Mouse (Mus musculus): ENCODE measurements around the gene Commd1. TPM values are rescaled to one million over a fixed set of nuclear protein-coding genes. Genes with fewer than 3 reads are reported as not detected.

Gene Commd1
- polyA plus RNA-seq, 1 experiment from 2014 or later = 127 TPM

- no peak for DNase-seq (ENCODE audit: low read depth, low spot score)
- POLR2A ChIA-PET = interaction anchor here (0.6 to 1.4 kb wide), 6 partner anchors 10 to 65 kb away, joined by 3 to 5 read pairs (median 3); no protein-coding TSS in a partner anchor
- TF ChIP-seq CTCF (IDR thresholded peaks at IDR 0.05) = no peak
- ATAC-seq = peak; percentile 56
- in situ Hi-C loops (cut with MboI; ENCODE audit: low pct_unique_long_range_greater_than_20kb) = loop anchor here (10.0 kb wide), 1 partner anchor 164 kb away; no protein-coding TSS in a partner anchor
- no peaks in the 10 kb centered on the region for H3K27me3 ChIP-seq
- CTCF ChIA-PET = interaction anchor here (0.6 to 1.5 kb wide), 7 partner anchors 13 to 227 kb away, joined by 3 to 4 read pairs (median 3); no protein-coding TSS in a partner anchor
These were observed 123.5 kb downstream of the Commd1 start for GRCm38 (mm10) chr11:22858441-22859300.

GRCm38 (mm10) chr11:22857705-22858440 is 124.3 kb downstream of the Commd1 start:
- no peak for DNase-seq (ENCODE audit: low read depth, low spot score)
- no peaks in the 10 kb centered on the region for H3K27me3 ChIP-seq
- POLR2A ChIA-PET = interaction anchor here (0.5 to 1.3 kb wide), 5 partner anchors 9 to 1463 kb away, joined by 3 to 5 read pairs (median 3); no protein-coding TSS in a partner anchor
- CTCF ChIA-PET = interaction anchor here (0.6 to 1.5 kb wide), 7 partner anchors 12 to 226 kb away, joined by 3 to 4 read pairs (median 3); no protein-coding TSS in a partner anchor
- TF ChIP-seq CTCF (IDR thresholded peaks at IDR 0.05) = no peak
- in situ Hi-C loops (cut with MboI; ENCODE audit: low pct_unique_long_range_greater_than_20kb) = loop anchor here (10.0 kb wide), 1 partner anchor 163 kb away; no protein-coding TSS in a partner anchor
- ATAC-seq = no peak

DNA sequence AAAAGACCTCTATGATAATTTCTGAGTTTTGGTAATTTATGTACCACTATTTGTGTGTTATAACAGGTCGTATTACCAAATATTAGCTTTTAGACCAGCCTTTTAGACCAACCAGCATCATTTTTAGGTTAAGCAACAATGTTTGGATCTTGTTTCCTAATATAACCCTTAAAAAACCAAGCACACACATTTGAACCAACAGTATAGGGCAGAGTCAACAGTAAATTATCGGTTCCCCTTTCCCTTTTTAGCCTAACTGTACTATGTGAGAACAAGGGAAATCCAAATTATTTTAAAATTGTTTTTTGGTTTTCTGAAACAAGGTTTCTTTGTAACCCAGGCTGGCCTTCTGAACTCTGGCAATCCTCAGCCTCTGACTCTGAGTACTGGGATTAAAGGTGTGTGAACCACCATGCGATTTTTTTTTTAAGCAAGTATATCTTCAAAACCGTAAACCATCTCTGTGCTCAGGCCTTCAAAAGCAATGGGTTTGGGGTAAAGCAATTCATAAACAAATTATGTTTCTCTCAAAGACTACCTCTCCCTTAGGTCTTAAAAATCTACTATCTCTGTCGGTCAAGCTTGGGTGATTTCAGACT is 125.0 kb downstream of the Commd1 start:
- DNase-seq (ENCODE audit: low read depth, low spot score) = no peak
- POLR2A ChIA-PET = interaction anchor here (0.7 kb wide), 1 partner anchor 1285 kb away, joined by 3 read pairs; no protein-coding TSS in a partner anchor
- CTCF ChIA-PET = interaction anchor here (0.9 to 1.1 kb wide), 2 partner anchors 112 to 225 kb away, joined by 3 read pairs; no protein-coding TSS in a partner anchor
- no peak for TF ChIP-seq CTCF (IDR thresholded peaks at IDR 0.05)
- H3K27me3 ChIP-seq = no peaks in the 10 kb centered on the region
- in situ Hi-C loops (cut with MboI; ENCODE audit: low pct_unique_long_range_greater_than_20kb) = loop anchor here (10.0 kb wide), 1 partner anchor 162 kb away; no protein-coding TSS in a partner anchor
- no peak for ATAC-seq

GRCm38 (mm10) chr11:22856371-22856965 is 125.7 kb downstream of the Commd1 start:
- in situ Hi-C loops (cut with MboI; ENCODE audit: low pct_unique_long_range_greater_than_20kb) = loop anchor here (10.0 kb wide), 1 partner anchor 162 kb away; no protein-coding TSS in a partner anchor
- no peak for TF ChIP-seq CTCF (IDR thresholded peaks at IDR 0.05)
- ChIA-PET CTCF (interaction anchor here (0.9 kb wide), 1 partner anchor 113 kb away, joined by 3 read pairs; no protein-coding TSS in a partner anchor), POLR2A (interaction anchor here (0.7 kb wide), 1 partner anchor 1285 kb away, joined by 3 read pairs; no protein-coding TSS in a partner anchor)
- DNase-seq (ENCODE audit: low read depth, low spot score) = no peak
- no peak for ATAC-seq
- no peaks in the 10 kb centered on the region for H3K27me3 ChIP-seq

GRCm38 (mm10) chr11:22854571-22854970 is 127.6 kb downstream of the Commd1 start:
- DNase-seq (ENCODE audit: low read depth, low spot score) (no peak), ATAC-seq (no peak)
- in situ Hi-C loops (cut with MboI; ENCODE audit: low pct_unique_long_range_greater_than_20kb) = loop anchor here (10.0 kb wide), 1 partner anchor 160 kb away; no protein-coding TSS in a partner anchor
- H3K27me3 ChIP-seq = no peaks in the 10 kb centered on the region
- CTCF ChIA-PET = interaction anchor here (0.7 kb wide), 1 partner anchor 9 kb away, joined by 3 read pairs; no protein-coding TSS in a partner anchor
- TF ChIP-seq CTCF (IDR thresholded peaks at IDR 0.05) = no peak
- POLR2A ChIA-PET = no interaction called here

GRCm38 (mm10) chr11:22853477-22854157 is 128.6 kb downstream of the Commd1 start:
- no peaks in the 10 kb centered on the region for H3K27me3 ChIP-seq
- ATAC-seq (no peak), DNase-seq (ENCODE audit: low read depth, low spot score) (no peak)
- no peak for TF ChIP-seq CTCF (IDR thresholded peaks at IDR 0.05)
- POLR2A ChIA-PET = no interaction called here
- CTCF ChIA-PET = no interaction called here
- in situ Hi-C loops (cut with MboI; ENCODE audit: low pct_unique_long_range_greater_than_20kb) = loop anchor here (10.0 kb wide), 1 partner anchor 159 kb away; no protein-coding TSS in a partner anchor

- in situ Hi-C loops (cut with MboI; ENCODE audit: low pct_unique_long_range_greater_than_20kb) = loop anchor here (10.0 kb wide), 1 partner anchor 158 kb away; no protein-coding TSS in a partner anchor
- CTCF ChIA-PET = no interaction called here
- no peak for TF ChIP-seq CTCF (IDR thresholded peaks at IDR 0.05)
- POLR2A ChIA-PET = no interaction called here
- H3K27me3 ChIP-seq = no peaks in the 10 kb centered on the region
- ATAC-seq = no peak
- DNase-seq (ENCODE audit: low read depth, low spot score) = no peak
These were observed 129.7 kb downstream of the Commd1 start for GRCm38 (mm10) chr11:22852510-22852909.

DNA sequence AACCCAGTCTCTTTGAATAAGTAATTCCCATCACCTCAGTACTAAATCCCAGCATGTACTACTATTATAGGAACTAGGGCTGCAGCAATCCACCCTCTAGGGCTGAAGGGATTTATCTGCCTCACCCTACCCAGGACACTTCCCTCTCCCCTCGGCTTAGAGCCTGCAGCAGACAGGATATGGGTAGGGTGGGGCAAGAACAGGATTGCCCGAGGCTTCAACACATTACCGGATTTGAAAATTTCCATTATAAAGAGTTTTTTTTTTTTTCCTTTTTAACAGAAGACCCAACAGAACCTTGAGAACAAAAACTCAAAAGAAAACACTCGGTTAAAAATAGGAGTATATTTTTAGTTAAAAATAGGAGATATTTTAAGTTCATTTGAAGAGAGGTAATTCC is 130.8 kb downstream of the Commd1 start:
- no peak for TF ChIP-seq CTCF (IDR thresholded peaks at IDR 0.05)
- CTCF ChIA-PET = no interaction called here
- H3K27me3 ChIP-seq = no peaks in the 10 kb centered on the region
- POLR2A ChIA-PET = no interaction called here
- in situ Hi-C loops (cut with MboI; ENCODE audit: low pct_unique_long_range_greater_than_20kb) = loop anchor here (10.0 kb wide), 1 partner anchor 157 kb away; no protein-coding TSS in a partner anchor
- DNase-seq (ENCODE audit: low read depth, low spot score) = no peak
- no peak for ATAC-seq

- ChIA-PET CTCF (no interaction called here), POLR2A (no interaction called here)
- ATAC-seq (no peak), DNase-seq (ENCODE audit: low read depth, low spot score) (no peak)
- in situ Hi-C loops (cut with MboI; ENCODE audit: low pct_unique_long_range_greater_than_20kb) = loop anchor here (10.0 kb wide), 1 partner anchor 155 kb away; no protein-coding TSS in a partner anchor
- no peaks in the 10 kb centered on the region for H3K27me3 ChIP-seq
- no peak for TF ChIP-seq CTCF (IDR thresholded peaks at IDR 0.05)
These were observed 132.1 kb downstream of the Commd1 start for GRCm38 (mm10) chr11:22850077-22850476.
